Comparison of ENCODE assay signal across 16 mouse cellular contexts in genomic region chr11:72531144-72531543, GRCm38 (mm10). TPM values are rescaled to one million over a fixed set of nuclear protein-coding genes. Genes with fewer than 3 reads are reported as not detected.
"Had no signal": no experiment of that assay in that cellular context is flagged by ENCODE, and none has a peak within 500 bp of the region (broad histone marks: within the 10 kb centered on the region; RNA-seq: fewer than 3 reads in every experiment).

No protein-coding gene starts in this region.

- H3K27me3 ChIP-seq: neural tube, embryonic 12.5 days; neural tube, embryonic 13.5 days; stomach, embryonic 15.5 days had no signal

- H3K4me3 ChIP-seq: neural tube, embryonic 12.5 days; neural tube, embryonic 13.5 days; stomach, embryonic 15.5 days had no signal

- H3K9me3 ChIP-seq: neural tube, embryonic 12.5 days; neural tube, embryonic 13.5 days; stomach, embryonic 15.5 days had no signal

- H3K9ac ChIP-seq: neural tube, embryonic 12.5 days; neural tube, embryonic 13.5 days; stomach, embryonic 15.5 days had no signal

- H3K36me3 ChIP-seq: neural tube, embryonic 12.5 days; neural tube, embryonic 13.5 days; stomach, embryonic 15.5 days had no signal

- DNase-seq: retina, postnatal 1 day; right cerebral cortex, adult 18-20 months; right cerebral cortex, postnatal 14 days; right cerebral cortex, postnatal 25 days; right cerebral cortex, postnatal 4 days; spleen, adult 18-20 months; thymus, adult 18-20 months; thymus, adult 2 months; thymus, postnatal 14 days; thymus, postnatal 25 days; thymus, postnatal 36 days; thymus, postnatal 4 days had no signal

- H3K4me1 ChIP-seq: neural tube, embryonic 12.5 days; neural tube, embryonic 13.5 days; stomach, embryonic 15.5 days had no signal

- H3K27ac ChIP-seq: neural tube, embryonic 12.5 days; neural tube, embryonic 13.5 days; stomach, embryonic 15.5 days had no signal

- H3K4me2 ChIP-seq: neural tube, embryonic 12.5 days; neural tube, embryonic 13.5 days; stomach, embryonic 15.5 days had no signal

RNA-seq across cellular contexts. Expression of gene Spns3, which starts 19.2 kb away (rescaled TPM):
- polyA plus RNA-seq: neural tube, embryonic 12.5 days; stomach, embryonic 14.5 days had no signal
